Mouse (Mus musculus) brain, embryonic 18.5 days (tissue): ENCODE results near the gene Syt9.
A peak's percentile ranks its signal among the peaks of the same experiment; 100 is the strongest.

ENCODE experiments used
- DNase-seq: peaks from one replicate; pipeline ENCODE4 v3.0.0-alpha.2; 2012; ENCODE audit warnings: low read depth, low spot score

The Syt9 gene

GRCm38 (mm10) chr7:107370232-107371125 lies at the start of gene Syt9:
Syt9 (plus strand) TSS chr7:107370728.
- DNase-seq = no peak

GRCm38 (mm10) chr7:107339013-107339412 lies 31.5 kb upstream of the Syt9 start:
- DNase-seq = no peak

- no peak for DNase-seq
Observed at GRCm38 (mm10) chr7:107339560-107340057, 30.9 kb upstream of the Syt9 start.

GRCm38 (mm10) chr7:107340221-107340620 lies 30.3 kb upstream of the Syt9 start:
- no peak for DNase-seq

- DNase-seq = no peak
Observed at GRCm38 (mm10) chr7:107341519-107342190, 28.9 kb upstream of the Syt9 start.

GRCm38 (mm10) chr7:107349201-107349600 lies 21.3 kb upstream of the Syt9 start:
- DNase-seq = no peak

GRCm38 (mm10) chr7:107362153-107362552 lies 8.4 kb upstream of the Syt9 start:
- DNase-seq = no peak

GRCm38 (mm10) chr7:107362634-107363033 lies 7.9 kb upstream of the Syt9 start:
- no peak for DNase-seq

- DNase-seq = no peak
Observed at GRCm38 (mm10) chr7:107371126-107371920, 795 bp downstream of the Syt9 start.

- DNase-seq = no peak
Observed at GRCm38 (mm10) chr7:107380562-107380961, 10.0 kb downstream of the Syt9 start.

GRCm38 (mm10) chr7:107389604-107390003 lies 19.1 kb downstream of the Syt9 start:
- no peak for DNase-seq

- no peak for DNase-seq
Observed at GRCm38 (mm10) chr7:107392749-107393148, 22.2 kb downstream of the Syt9 start.

GRCm38 (mm10) chr7:107400061-107400799 lies 29.7 kb downstream of the Syt9 start:
- peak; percentile 24 for DNase-seq

GRCm38 (mm10) chr7:107403261-107403660 lies 32.7 kb downstream of the Syt9 start:
- DNase-seq = no peak

GRCm38 (mm10) chr7:107414928-107415327 lies 44.4 kb downstream of the Syt9 start:
- DNase-seq = no peak

GRCm38 (mm10) chr7:107417043-107417850 lies 46.7 kb downstream of the Syt9 start:
- DNase-seq = no peak

- no peak for DNase-seq
Observed at GRCm38 (mm10) chr7:107437381-107437780, 66.9 kb downstream of the Syt9 start.

- no peak for DNase-seq
Observed at GRCm38 (mm10) chr7:107444579-107444978, 74.1 kb downstream of the Syt9 start.

- no peak for DNase-seq
Observed at GRCm38 (mm10) chr7:107454660-107455059, 84.1 kb downstream of the Syt9 start.

GRCm38 (mm10) chr7:107455118-107455521 lies 84.6 kb downstream of the Syt9 start:
- peak; percentile 28 for DNase-seq
